Mouse (Mus musculus) stomach, postnatal 0 days (tissue): ENCODE results near the gene Qpctl. TPM values are rescaled to one million over a fixed set of nuclear protein-coding genes. Genes with fewer than 3 reads are reported as not detected.

Source experiments
- ATAC-seq: fragments of 200-750 bp; cut with Nextera tagmentation; 2 replicates; pipeline ENCODE4 v1.8.0; 2017; ENCODE audit not compliant: low FRiP score, low TSS enrichment
- DNase-seq: peaks from one replicate; pipeline ENCODE4 v3.0.0-alpha.2; 2016; ENCODE audit warnings: low spot score
- H3K27ac ChIP-seq: fragments of 300-500 bp; sonication (generic); replicated peaks from 2 replicates; pipeline ENCODE4 v1.5.1; 2014; ENCODE audit warnings: mild to moderate bottlenecking, control low read depth
- H3K27me3 ChIP-seq: fragments of 300-500 bp; sonication (generic); 2 replicates; pipeline ENCODE4 v1.6.1; 2014; ENCODE audit warnings: low read length; ENCODE audit not compliant: control insufficient read depth, insufficient read depth
- H3K36me3 ChIP-seq: fragments of 300-500 bp; sonication (generic); 2 replicates; pipeline ENCODE4 v1.6.1; 2014; ENCODE audit warnings: low read length, mixed read lengths; ENCODE audit not compliant: control insufficient read depth, insufficient read depth
- H3K4me1 ChIP-seq: fragments of 300-500 bp; sonication (generic); replicated peaks from 2 replicates; pipeline ENCODE4 v1.6.1; 2014; ENCODE audit warnings: antibody characterized with exemption; ENCODE audit not compliant: control insufficient read depth, insufficient read depth
- H3K4me2 ChIP-seq: fragments of 300-500 bp; sonication (generic); replicated peaks from 2 replicates; pipeline ENCODE4 v1.6.1; 2014; ENCODE audit warnings: low read depth, mild to moderate bottlenecking, control low read depth, moderate library complexity
- H3K4me3 ChIP-seq: fragments of 300-500 bp; sonication (generic); 2 replicates; pipeline ENCODE4 v1.5.1; 2014; ENCODE audit warnings: low read depth, low read length, control low read depth
- H3K9ac ChIP-seq: fragments of 300-500 bp; sonication (generic); 2 replicates; pipeline ENCODE4 v1.6.1; 2014; ENCODE audit warnings: mild to moderate bottlenecking, low read length, control low read depth, mixed read lengths
- H3K9me3 ChIP-seq: fragments of 300-500 bp; sonication (generic); 2 replicates; pipeline ENCODE4 v1.6.1; 2016; ENCODE audit warnings: low read length; ENCODE audit not compliant: control insufficient read depth
- CTCF ChIP-seq: IDR thresholded peaks from 2 replicates; pipeline ENCODE4 v1.5.1; 2016; ENCODE audit warnings: antibody characterized with exemption, low read depth, mild to moderate bottlenecking, moderate library complexity
- EP300 ChIP-seq: optimal IDR thresholded peaks from 2 replicates; pipeline ENCODE3; 2016; ENCODE audit warnings: antibody characterized with exemption
- WGBS: fragments of 180-500 bp; shearing (Covaris S2); extraction: QIAGEN DNeasy Blood & Tissue Kit; methylation state at CpG from one replicate; pipeline ENCODE4 v1.1.7; 2014; 5-methylcytosine and 5-hydroxymethylcytosine counted together
- polyA plus RNA-seq: library from polyadenylated mRNA; unstranded; fragments of >200 nt; fragmentation: Nextera tagmentation; extraction: Ambion mirVana; gene quantifications from 2 replicates; pipeline ENCODE4 v1.2.1, GENCODE M21; 2015

Gene Qpctl
- polyA plus RNA-seq, 1 experiment from 2014 or later = 11.8 TPM

DNA sequence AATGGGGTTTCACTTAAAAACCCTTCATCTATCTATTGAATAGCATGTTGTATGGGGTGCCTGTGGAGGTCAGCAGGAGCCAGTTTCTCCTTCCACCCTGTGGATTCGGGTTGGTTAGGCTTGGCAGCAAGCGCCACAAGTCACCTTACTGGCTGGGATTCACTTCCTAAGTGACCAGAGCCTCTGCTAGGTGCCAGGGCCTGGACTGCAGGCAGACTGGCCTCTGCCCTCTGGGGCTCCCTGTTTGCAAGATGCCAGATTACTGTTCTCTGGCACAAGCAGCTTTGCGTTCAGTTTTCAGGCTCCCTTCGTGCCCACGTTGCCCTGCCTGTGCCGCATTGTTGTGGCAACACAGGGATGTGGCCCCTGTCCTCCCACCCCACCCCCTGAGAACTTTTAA, 24.4 kb downstream of the Qpctl start:
- no peak for ATAC-seq
- Histone ChIP-seq H3K27ac (no peak overlapping the region), H3K36me3 (peaks cover 4% of the 10 kb centered on the region; the same call in 1 of the 2 replicates), H3K4me1 (no peaks in the 10 kb centered on the region; the same call in 1 of the 2 replicates), H3K4me3 (no peak overlapping the region), H3K4me2 (no peak overlapping the region), H3K27me3 (no peaks in the 10 kb centered on the region), H3K9me3 (no peaks in the 10 kb centered on the region), H3K9ac (no peak overlapping the region)
- no peak for DNase-seq
- TF ChIP-seq EP300 = no peak
- no peak for TF ChIP-seq CTCF
- 84% methylated on average over 6 of the region's 6 CpGs for WGBS

- Histone ChIP-seq H3K4me1 (no peaks in the 10 kb centered on the region; the same call in 1 of the 2 replicates), H3K9ac (no peak overlapping the region), H3K36me3 (peaks cover 4% of the 10 kb centered on the region; the same call in 1 of the 2 replicates), H3K4me3 (no peak overlapping the region), H3K9me3 (no peaks in the 10 kb centered on the region), H3K27ac (no peak overlapping the region), H3K27me3 (no peaks in the 10 kb centered on the region), H3K4me2 (no peak overlapping the region)
- WGBS = 78% methylated on average over 4 of the region's 4 CpGs
- ATAC-seq (no peak), DNase-seq (no peak)
- no peak for TF ChIP-seq EP300
- TF ChIP-seq CTCF = no peak
These were observed 27.4 kb downstream of the Qpctl start for GRCm38 (mm10) chr7:19121686-19122085.

- Histone ChIP-seq H3K4me2 (peak within 1 kb of the TSS; percentile 87), H3K27ac (peak within 1 kb of the TSS; percentile 45), H3K9me3 (no peaks in the 10 kb centered on the region), H3K4me3 (peak within 1 kb of the TSS; percentile 62), H3K36me3 (no peaks in the 10 kb centered on the region), H3K9ac (peak within 1 kb of the TSS; percentile 73), H3K27me3 (no peaks in the 10 kb centered on the region), H3K4me1 (no peaks in the 10 kb centered on the region; the same call in 1 of the 2 replicates)
- 2% methylated on average over 34 of the region's 34 CpGs for WGBS
- DNase-seq (peak; percentile 94), ATAC-seq (peak; percentile 96)
- no peak for TF ChIP-seq EP300
- no peak for TF ChIP-seq CTCF
These were observed 29.3 kb downstream of the Qpctl start, which contains the start of gene Fbxo46 for GRCm38 (mm10) chr7:19119631-19120429. Fbxo46 (plus strand) TSS chr7:19119859.

GRCm38 (mm10) chr7:19119083-19119482, 30.0 kb downstream of the Qpctl start:
- no peaks in the 10 kb centered on the region for H3K36me3 ChIP-seq
- H3K9me3 ChIP-seq = no peaks in the 10 kb centered on the region
- no peak overlapping the region for H3K27ac ChIP-seq
- no peak overlapping the region for H3K4me2 ChIP-seq
- ATAC-seq = peak; percentile 20
- no peak for TF ChIP-seq EP300
- no peak for TF ChIP-seq CTCF
- H3K4me3 ChIP-seq = no peak overlapping the region
- WGBS = 90% methylated on average over 8 of the region's 8 CpGs
- no peaks in the 10 kb centered on the region for H3K27me3 ChIP-seq
- no peak overlapping the region for H3K9ac ChIP-seq
- no peak for DNase-seq
- no peaks in the 10 kb centered on the region; the same call in 1 of the 2 replicates for H3K4me1 ChIP-seq

- Histone ChIP-seq H3K4me3 (0 out of 2 replicates have a peak within 1 kb of the TSS, but pooled peaks have one; percentile 11), H3K4me2 (peak within 1 kb of the TSS; percentile 18), H3K4me1 (no peaks in the 10 kb centered on the region; the same call in 1 of the 2 replicates), H3K9me3 (no peaks in the 10 kb centered on the region), H3K36me3 (no peaks in the 10 kb centered on the region), H3K9ac (no peak within 1 kb of the TSS), H3K27ac (no peak within 1 kb of the TSS), H3K27me3 (no peaks in the 10 kb centered on the region)
- ATAC-seq (peak; percentile 45), DNase-seq (peak; percentile 81)
- 23% methylated on average over 61 of the region's 64 CpGs for WGBS
- TF ChIP-seq EP300 = no peak
- TF ChIP-seq CTCF = peak; percentile 54
These were observed 30.9 kb downstream of the Qpctl start, which contains the start of gene Gm4969 for GRCm38 (mm10) chr7:19118028-19118771. Gm4969 (minus strand) TSS chr7:19118368.

DNA sequence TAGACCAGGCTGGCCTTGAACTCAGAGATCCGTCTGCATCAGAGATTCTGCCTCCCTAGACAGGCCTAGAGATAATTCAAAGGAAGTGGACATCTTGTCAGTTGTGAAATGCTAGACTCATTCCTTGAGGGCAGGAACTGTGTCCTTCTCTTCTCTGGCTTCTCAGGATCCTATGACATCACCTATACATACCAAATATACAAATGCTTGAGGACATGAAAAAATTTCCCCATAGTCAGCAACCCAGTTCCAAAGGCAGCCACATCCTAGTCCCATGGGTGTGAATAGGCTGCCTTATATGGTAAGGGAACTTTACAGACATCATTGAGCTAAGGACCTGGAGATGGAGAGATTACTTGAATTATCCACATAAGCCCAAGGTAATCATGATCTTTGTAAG, 39.5 kb downstream of the Qpctl start:
- Histone ChIP-seq H3K27ac (no peak overlapping the region), H3K9ac (no peak overlapping the region), H3K4me3 (no peak overlapping the region), H3K36me3 (no peaks in the 10 kb centered on the region), H3K4me2 (no peak overlapping the region), H3K4me1 (no peaks in the 10 kb centered on the region), H3K9me3 (no peaks in the 10 kb centered on the region), H3K27me3 (no peaks in the 10 kb centered on the region)
- no peak for DNase-seq
- WGBS = 90% methylated on average over 1 of the region's 1 CpGs
- ATAC-seq = 0 out of 2 replicates have a peak, but pooled peaks have one; percentile 19
- TF ChIP-seq CTCF = no peak
